Mouse (Mus musculus): ENCODE results near the gene Ly86. TPM values are rescaled to one million over a fixed set of nuclear protein-coding genes. Genes with fewer than 3 reads are reported as not detected.
A peak's percentile ranks its signal among the peaks of the same experiment; 100 is the strongest.

Gene Ly86
- polyA plus RNA-seq, 1 experiment from 2014 or later = 5.5 TPM

GRCm38 (mm10) chr13:37312222-37312928 is 32.6 kb upstream of the Ly86 start:
- Histone ChIP-seq H3K9me3 (replicated peaks; ENCODE audit: control insufficient read depth, low read length) (no peaks in the 10 kb centered on the region), H3K4me2 (ENCODE audit: low read depth, low read length) (peak overlapping the region; percentile 72), H3K9ac (replicated peaks; ENCODE audit: low read length) (peak overlapping the region; percentile 58), H3K27me3 (ENCODE audit: control insufficient read depth, insufficient read depth, low read length) (0 out of 2 replicates have a peak, but pooled peaks cover 2% of the 10 kb centered on the region), H3K27ac (replicated peaks; ENCODE audit: low read depth, low read length) (no peak overlapping the region), H3K4me1 (ENCODE audit: control insufficient read depth, insufficient read depth, low read length) (no peaks in the 10 kb centered on the region), H3K36me3 (replicated peaks; ENCODE audit: control insufficient read depth, insufficient read depth, low read depth, low read length) (no peaks in the 10 kb centered on the region), H3K4me3 (ENCODE audit: low read depth, low read length) (peak overlapping the region; percentile 25)
- ATAC-seq (replicated peaks; ENCODE audit: insufficient number of reproducible peaks, low FRiP score, low TSS enrichment, low read depth) = peak; percentile 96
- DNase-seq (ENCODE audit: low spot score) = peak; percentile 96
- 2% methylated on average over 25 of the region's 25 CpGs for WGBS

GRCm38 (mm10) chr13:37312951-37313350 is 32.1 kb upstream of the Ly86 start:
- Histone ChIP-seq H3K36me3 (replicated peaks; ENCODE audit: control insufficient read depth, insufficient read depth, low read depth, low read length) (no peaks in the 10 kb centered on the region), H3K4me3 (ENCODE audit: low read depth, low read length) (no peak overlapping the region), H3K4me2 (ENCODE audit: low read depth, low read length) (no peak overlapping the region), H3K9me3 (replicated peaks; ENCODE audit: control insufficient read depth, low read length) (no peaks in the 10 kb centered on the region), H3K27ac (replicated peaks; ENCODE audit: low read depth, low read length) (no peak overlapping the region), H3K9ac (replicated peaks; ENCODE audit: low read length) (no peak overlapping the region), H3K27me3 (ENCODE audit: control insufficient read depth, insufficient read depth, low read length) (0 out of 2 replicates have a peak, but pooled peaks cover 2% of the 10 kb centered on the region), H3K4me1 (ENCODE audit: control insufficient read depth, insufficient read depth, low read length) (no peaks in the 10 kb centered on the region)
- DNase-seq (ENCODE audit: low spot score) (no peak), ATAC-seq (replicated peaks; ENCODE audit: insufficient number of reproducible peaks, low FRiP score, low TSS enrichment, low read depth) (no peak)
- WGBS = 23% methylated on average over 4 of the region's 4 CpGs

- WGBS = 92% methylated on average over 3 of the region's 3 CpGs
- Histone ChIP-seq H3K4me1 (ENCODE audit: control insufficient read depth, insufficient read depth, low read length) (no peaks in the 10 kb centered on the region), H3K27ac (replicated peaks; ENCODE audit: low read depth, low read length) (no peak overlapping the region), H3K36me3 (replicated peaks; ENCODE audit: control insufficient read depth, insufficient read depth, low read depth, low read length) (no peaks in the 10 kb centered on the region), H3K4me2 (ENCODE audit: low read depth, low read length) (no peak overlapping the region), H3K9me3 (replicated peaks; ENCODE audit: control insufficient read depth, low read length) (no peaks in the 10 kb centered on the region), H3K4me3 (ENCODE audit: low read depth, low read length) (no peak overlapping the region), H3K27me3 (ENCODE audit: control insufficient read depth, insufficient read depth, low read length) (no peaks in the 10 kb centered on the region), H3K9ac (replicated peaks; ENCODE audit: low read length) (no peak overlapping the region)
- ATAC-seq (replicated peaks; ENCODE audit: insufficient number of reproducible peaks, low FRiP score, low TSS enrichment, low read depth) = no peak
- DNase-seq (ENCODE audit: low spot score) = peak; percentile 57
Measured at GRCm38 (mm10) chr13:37325504-37325903, 19.5 kb upstream of the Ly86 start.

- H3K36me3 ChIP-seq (replicated peaks; ENCODE audit: control insufficient read depth, insufficient read depth, low read depth, low read length) = no peaks in the 10 kb centered on the region
- no peak for DNase-seq (ENCODE audit: low spot score)
Measured at GRCm38 (mm10) chr13:37329747-37330146, 15.3 kb upstream of the Ly86 start.

DNA sequence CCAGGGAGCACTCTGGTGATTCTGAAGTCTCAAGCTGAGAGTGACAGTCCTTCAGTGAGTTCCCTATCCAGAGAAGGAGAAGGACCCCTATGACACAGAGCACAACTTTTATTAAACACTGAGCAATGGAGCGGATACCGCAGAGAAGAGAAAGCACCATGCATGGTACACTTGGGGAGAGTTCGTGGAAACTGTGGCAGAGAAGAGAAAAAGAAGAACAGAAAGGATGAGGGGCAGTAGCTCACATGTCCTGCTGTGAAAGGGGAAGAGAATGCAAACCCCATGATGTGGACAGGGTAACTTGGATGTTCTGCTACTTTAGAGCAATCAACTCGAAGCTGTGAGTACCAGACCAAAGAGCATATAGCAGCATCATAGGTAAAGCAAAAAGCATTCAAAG is 14.0 kb upstream of the Ly86 start:
- H3K9me3 ChIP-seq (replicated peaks; ENCODE audit: control insufficient read depth, low read length) = no peaks in the 10 kb centered on the region
- no peaks in the 10 kb centered on the region for H3K4me1 ChIP-seq (ENCODE audit: control insufficient read depth, insufficient read depth, low read length)
- H3K27me3 ChIP-seq (ENCODE audit: control insufficient read depth, insufficient read depth, low read length) = no peaks in the 10 kb centered on the region
- no peaks in the 10 kb centered on the region for H3K36me3 ChIP-seq (replicated peaks; ENCODE audit: control insufficient read depth, insufficient read depth, low read depth, low read length)
- ATAC-seq (replicated peaks; ENCODE audit: insufficient number of reproducible peaks, low FRiP score, low TSS enrichment, low read depth) (no peak), DNase-seq (ENCODE audit: low spot score) (no peak)
- no peak overlapping the region for H3K27ac ChIP-seq (replicated peaks; ENCODE audit: low read depth, low read length)
- H3K4me3 ChIP-seq (ENCODE audit: low read depth, low read length) = no peak overlapping the region
- no peak overlapping the region for H3K9ac ChIP-seq (replicated peaks; ENCODE audit: low read length)
- H3K4me2 ChIP-seq (ENCODE audit: low read depth, low read length) = no peak overlapping the region
- 86% methylated on average over 4 of the region's 4 CpGs for WGBS

More at GRCm38 (mm10) chr13:37329747-37330146, 15.3 kb upstream of the Ly86 start:
- H3K9ac ChIP-seq (replicated peaks; ENCODE audit: low read length) = no peak overlapping the region
- H3K9me3 ChIP-seq (replicated peaks; ENCODE audit: control insufficient read depth, low read length) = no peaks in the 10 kb centered on the region
- no peaks in the 10 kb centered on the region for H3K27me3 ChIP-seq (ENCODE audit: control insufficient read depth, insufficient read depth, low read length)
- no peak overlapping the region for H3K4me2 ChIP-seq (ENCODE audit: low read depth, low read length)
- 81% methylated on average over 8 of the region's 8 CpGs for WGBS
- H3K27ac ChIP-seq (replicated peaks; ENCODE audit: low read depth, low read length) = no peak overlapping the region
- H3K4me3 ChIP-seq (ENCODE audit: low read depth, low read length) = no peak overlapping the region
- ATAC-seq (replicated peaks; ENCODE audit: insufficient number of reproducible peaks, low FRiP score, low TSS enrichment, low read depth) = no peak
- H3K4me1 ChIP-seq (ENCODE audit: control insufficient read depth, insufficient read depth, low read length) = no peaks in the 10 kb centered on the region

DNA sequence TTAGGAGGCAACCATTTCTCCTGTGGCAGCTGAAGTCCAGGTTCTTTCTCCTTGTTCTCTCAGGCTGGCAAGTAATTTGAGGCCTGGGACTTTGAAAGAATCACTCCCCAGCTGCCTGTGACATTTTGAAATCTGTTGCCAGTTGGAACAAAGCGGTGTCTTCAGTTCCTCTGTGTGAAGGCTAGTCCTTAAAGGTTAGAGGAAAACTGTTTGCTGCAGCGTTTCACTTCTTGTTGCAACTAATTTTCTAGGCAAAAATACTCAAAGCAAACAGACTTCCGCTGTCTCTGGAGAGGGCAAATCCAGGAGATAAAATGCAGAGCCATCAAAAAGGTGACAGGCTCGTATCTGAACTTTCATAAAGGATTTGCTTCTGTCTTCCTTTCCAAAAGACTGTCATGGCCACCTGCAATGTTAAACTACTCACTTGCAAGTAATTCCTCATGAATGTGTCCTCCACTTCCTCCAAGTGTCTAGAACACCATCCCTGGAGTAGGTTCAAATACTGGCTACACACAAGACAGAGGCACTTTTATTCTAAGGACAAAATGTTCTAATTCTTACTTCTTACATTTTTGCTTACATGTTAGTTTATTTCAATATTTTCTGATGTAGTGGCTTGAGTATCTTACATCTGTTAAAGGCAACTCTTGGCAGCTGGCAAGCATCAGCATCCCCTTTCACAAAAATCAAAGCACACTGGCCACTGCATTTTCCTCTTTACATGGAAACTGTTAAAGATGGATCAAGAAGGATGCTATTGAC is 12.0 kb upstream of the Ly86 start:
- DNase-seq (ENCODE audit: low spot score) = no peak
- Histone ChIP-seq H3K9me3 (replicated peaks; ENCODE audit: control insufficient read depth, low read length) (no peaks in the 10 kb centered on the region), H3K9ac (replicated peaks; ENCODE audit: low read length) (no peak overlapping the region), H3K36me3 (replicated peaks; ENCODE audit: control insufficient read depth, insufficient read depth, low read depth, low read length) (no peaks in the 10 kb centered on the region), H3K4me3 (ENCODE audit: low read depth, low read length) (no peak overlapping the region), H3K4me2 (ENCODE audit: low read depth, low read length) (no peak overlapping the region), H3K4me1 (ENCODE audit: control insufficient read depth, insufficient read depth, low read length) (no peaks in the 10 kb centered on the region), H3K27ac (replicated peaks; ENCODE audit: low read depth, low read length) (no peak overlapping the region), H3K27me3 (ENCODE audit: control insufficient read depth, insufficient read depth, low read length) (no peaks in the 10 kb centered on the region)
- 83% methylated on average over 4 of the region's 4 CpGs for WGBS
- ATAC-seq (replicated peaks; ENCODE audit: insufficient number of reproducible peaks, low FRiP score, low TSS enrichment, low read depth) = no peak

GRCm38 (mm10) chr13:37333544-37333870 is 11.5 kb upstream of the Ly86 start:
- no peak overlapping the region for H3K27ac ChIP-seq (replicated peaks; ENCODE audit: low read depth, low read length)
- no peak for ATAC-seq (replicated peaks; ENCODE audit: insufficient number of reproducible peaks, low FRiP score, low TSS enrichment, low read depth)
- no peak overlapping the region for H3K9ac ChIP-seq (replicated peaks; ENCODE audit: low read length)

DNA sequence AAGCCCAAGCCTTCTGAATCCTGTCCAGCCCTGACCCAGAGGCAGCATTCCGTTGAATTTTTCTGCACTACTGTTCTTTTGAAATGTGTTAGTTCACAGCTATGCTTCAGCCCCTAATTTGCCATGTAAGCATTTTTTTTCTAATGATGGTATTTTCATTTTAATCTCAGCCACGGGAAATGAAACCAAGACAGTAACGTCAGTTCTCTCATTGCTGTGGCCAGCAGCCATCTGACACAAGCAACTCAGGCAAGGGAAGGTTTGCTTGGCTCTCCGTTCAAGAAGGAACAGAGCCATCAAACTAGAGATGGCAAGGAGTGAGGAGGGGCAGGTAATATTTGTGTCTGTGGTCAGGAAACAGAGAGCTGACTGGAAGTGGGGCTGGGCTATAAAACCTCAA is 7.7 kb upstream of the Ly86 start:
- no peak for DNase-seq (ENCODE audit: low spot score)
- Histone ChIP-seq H3K9ac (replicated peaks; ENCODE audit: low read length) (no peak overlapping the region), H3K9me3 (replicated peaks; ENCODE audit: control insufficient read depth, low read length) (no peaks in the 10 kb centered on the region), H3K27ac (replicated peaks; ENCODE audit: low read depth, low read length) (no peak overlapping the region), H3K4me3 (ENCODE audit: low read depth, low read length) (no peak overlapping the region), H3K4me1 (ENCODE audit: control insufficient read depth, insufficient read depth, low read length) (no peaks in the 10 kb centered on the region), H3K36me3 (replicated peaks; ENCODE audit: control insufficient read depth, insufficient read depth, low read depth, low read length) (no peaks in the 10 kb centered on the region), H3K27me3 (ENCODE audit: control insufficient read depth, insufficient read depth, low read length) (no peaks in the 10 kb centered on the region), H3K4me2 (ENCODE audit: low read depth, low read length) (no peak overlapping the region)
- WGBS = 87% methylated on average over 4 of the region's 4 CpGs
- no peak for ATAC-seq (replicated peaks; ENCODE audit: insufficient number of reproducible peaks, low FRiP score, low TSS enrichment, low read depth)

More at GRCm38 (mm10) chr13:37333544-37333870, 11.5 kb upstream of the Ly86 start:
- Histone ChIP-seq H3K4me1 (ENCODE audit: control insufficient read depth, insufficient read depth, low read length) (no peaks in the 10 kb centered on the region), H3K4me3 (ENCODE audit: low read depth, low read length) (no peak overlapping the region), H3K9me3 (replicated peaks; ENCODE audit: control insufficient read depth, low read length) (no peaks in the 10 kb centered on the region), H3K4me2 (ENCODE audit: low read depth, low read length) (no peak overlapping the region), H3K27me3 (ENCODE audit: control insufficient read depth, insufficient read depth, low read length) (no peaks in the 10 kb centered on the region), H3K36me3 (replicated peaks; ENCODE audit: control insufficient read depth, insufficient read depth, low read depth, low read length) (no peaks in the 10 kb centered on the region)
- DNase-seq (ENCODE audit: low spot score) = no peak
- WGBS = 77% methylated on average over 1 of the region's 1 CpGs

All from embryonic facial prominence, embryonic 11.5 days (tissue).